Mouse (Mus musculus) forebrain, embryonic 10.5 days (tissue): ENCODE measurements around the gene Lgals2. TPM values are rescaled to one million over a fixed set of nuclear protein-coding genes. Genes with fewer than 3 reads are reported as not detected.
A peak's percentile ranks its signal among the peaks of the same experiment; 100 is the strongest.

ENCODE experiments used
- DNase-seq: peaks from one replicate; pipeline ENCODE4 v3.0.0-alpha.2; 2017; ENCODE audit warnings: low spot score; ENCODE audit errors: extremely low spot score
- H3K27ac ChIP-seq: fragments of 300-500 bp; sonication (generic); 2 replicates; pipeline ENCODE4 v1.5.1; 2016; ENCODE audit warnings: mild to moderate bottlenecking
- H3K27me3 ChIP-seq: fragments of 300-500 bp; sonication (generic); 2 replicates; pipeline ENCODE4 v1.6.1; 2016; ENCODE audit warnings: mild to moderate bottlenecking; ENCODE audit not compliant: poor library complexity, severe bottlenecking
- H3K36me3 ChIP-seq: fragments of 300-500 bp; sonication (generic); replicated peaks from 2 replicates; pipeline ENCODE4 v1.6.1; 2016; ENCODE audit warnings: mild to moderate bottlenecking, moderate library complexity
- H3K4me1 ChIP-seq: fragments of 300-500 bp; sonication (generic); 2 replicates; pipeline ENCODE4 v1.6.1; 2016
- H3K4me3 ChIP-seq: fragments of 300-500 bp; sonication (generic); 2 replicates; pipeline ENCODE4 v1.5.1; 2016; ENCODE audit warnings: mild to moderate bottlenecking, moderate library complexity
- H3K9me3 ChIP-seq: fragments of 300-500 bp; sonication (generic); 2 replicates; pipeline ENCODE4 v1.6.1; 2016; ENCODE audit warnings: mild to moderate bottlenecking, moderate library complexity
- WGBS: fragments of 180-500 bp; shearing (Covaris S2); methylation state at CpG from one replicate; pipeline ENCODE4 v1.1.7; 2016; 5-methylcytosine and 5-hydroxymethylcytosine counted together
- polyA plus RNA-seq: library from polyadenylated mRNA; unstranded; fragments of >200 nt; fragmentation: Nextera tagmentation; extraction: Ambion mirVana; gene quantifications from 2 replicates; pipeline ENCODE4 v1.2.1, GENCODE M21; 2016

Lgals2 gene
- polyA plus RNA-seq, 1 experiment from 2014 or later, result not detected

DNA sequence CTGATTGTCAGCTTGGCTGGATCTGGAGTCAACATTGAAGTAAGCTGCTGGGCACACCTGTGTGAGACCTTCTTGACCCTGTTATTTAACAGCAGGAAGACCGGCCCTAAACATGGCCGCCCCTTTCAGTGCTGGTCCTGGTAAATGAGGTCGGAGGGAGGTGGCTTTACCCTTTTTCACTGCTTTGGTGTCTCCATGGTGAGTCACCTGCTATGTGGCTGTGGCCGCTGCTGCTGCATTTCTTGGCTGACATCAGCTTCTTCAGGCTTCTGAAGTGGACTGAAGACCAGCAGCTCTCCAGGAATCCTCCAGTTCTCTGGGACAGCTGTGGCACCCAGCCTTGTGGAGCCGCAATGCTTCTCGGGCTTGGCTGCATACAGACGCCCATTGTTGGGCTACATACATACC lies 13.5 kb upstream of the Lgals2 start:
- Histone ChIP-seq H3K36me3 (no peaks in the 10 kb centered on the region), H3K27ac (peak overlapping the region; percentile 75), H3K4me3 (no peak overlapping the region), H3K27me3 (no peaks in the 10 kb centered on the region), H3K4me1 (peaks cover 32% of the 10 kb centered on the region), H3K9me3 (no peaks in the 10 kb centered on the region)
- no peak for DNase-seq
- 60% methylated on average over 7 of the region's 7 CpGs for whole genome bisulfite sequencing

DNA sequence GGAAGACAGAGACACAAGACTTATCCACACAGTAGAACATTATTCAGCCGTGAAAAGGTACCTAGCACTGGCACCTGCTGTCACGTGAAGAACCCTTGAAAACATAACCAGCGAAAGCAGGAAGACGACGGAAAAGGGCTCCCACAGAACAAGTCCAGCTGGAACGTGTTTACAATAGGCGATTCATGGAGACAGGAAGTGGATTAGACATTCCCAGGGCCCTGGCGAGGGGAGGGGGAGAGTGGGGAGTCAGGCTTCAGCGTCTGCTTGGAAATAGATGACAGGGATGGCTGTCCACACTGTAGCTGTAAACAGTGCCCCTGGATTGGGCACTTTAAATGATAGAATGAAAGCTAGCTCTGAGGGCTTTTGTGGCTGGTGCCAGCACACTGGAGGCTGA lies 13.1 kb upstream of the Lgals2 start:
- no peaks in the 10 kb centered on the region for H3K9me3 ChIP-seq
- H3K4me1 ChIP-seq, result peaks cover 33% of the 10 kb centered on the region
- H3K4me3 ChIP-seq, result no peak overlapping the region
- 38% methylated on average over 9 of the region's 9 CpGs for WGBS
- no peaks in the 10 kb centered on the region for H3K36me3 ChIP-seq
- peak; percentile 38 for DNase-seq
- no peaks in the 10 kb centered on the region for H3K27me3 ChIP-seq
- peak overlapping the region; percentile 75 for H3K27ac ChIP-seq

GRCm38 (mm10) chr15:78863852-78864253 lies 8.5 kb upstream of the Lgals2 start:
- Histone ChIP-seq H3K4me1 (peaks cover 32% of the 10 kb centered on the region), H3K27me3 (no peaks in the 10 kb centered on the region), H3K27ac (0 out of 2 replicates have a peak overlapping the region, but pooled peaks have one; percentile 51), H3K9me3 (no peaks in the 10 kb centered on the region), H3K4me3 (no peak overlapping the region), H3K36me3 (no peaks in the 10 kb centered on the region)
- no peak for DNase-seq
- 52% methylated on average over 13 of the region's 13 CpGs for WGBS

- Histone ChIP-seq H3K27me3 (no peaks in the 10 kb centered on the region), H3K4me3 (no peak overlapping the region), H3K4me1 (peaks cover 25% of the 10 kb centered on the region), H3K27ac (no peak overlapping the region), H3K36me3 (no peaks in the 10 kb centered on the region), H3K9me3 (no peaks in the 10 kb centered on the region)
- 87% methylated on average over 2 of the region's 2 CpGs for WGBS
- no peak for DNase-seq
Measured at GRCm38 (mm10) chr15:78863154-78863553, 7.8 kb upstream of the Lgals2 start.

GRCm38 (mm10) chr15:78862280-78862679 lies 7.0 kb upstream of the Lgals2 start:
- Histone ChIP-seq H3K27me3 (no peaks in the 10 kb centered on the region), H3K36me3 (no peaks in the 10 kb centered on the region), H3K9me3 (no peaks in the 10 kb centered on the region), H3K27ac (no peak overlapping the region), H3K4me1 (peaks cover 17% of the 10 kb centered on the region), H3K4me3 (no peak overlapping the region)
- WGBS, result 94% methylated on average over 5 of the region's 5 CpGs
- DNase-seq, result no peak

DNA sequence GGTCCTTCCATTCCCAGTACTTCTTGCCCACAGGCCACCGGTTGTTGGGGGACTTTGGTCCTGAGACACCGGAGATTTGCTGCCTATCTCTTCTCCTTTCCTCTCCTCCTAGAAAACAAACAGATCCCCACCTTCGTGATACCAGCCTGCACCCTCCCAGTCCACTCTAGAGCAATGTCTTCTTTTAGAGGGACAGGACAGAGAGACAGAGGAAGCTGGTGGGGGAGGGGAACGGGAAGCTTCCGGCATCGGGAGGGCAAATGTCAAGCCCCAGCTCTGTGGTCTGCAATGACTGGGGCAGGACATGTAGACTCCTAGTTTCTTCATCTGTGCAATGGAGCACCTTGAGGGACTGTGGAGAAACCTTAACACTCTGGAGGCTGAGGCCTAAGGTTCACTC lies 4.4 kb upstream of the Lgals2 start:
- DNase-seq, result no peak
- Histone ChIP-seq H3K4me3 (no peak overlapping the region), H3K27me3 (no peaks in the 10 kb centered on the region), H3K27ac (0 out of 2 replicates have a peak overlapping the region, but pooled peaks have one; percentile 9), H3K36me3 (no peaks in the 10 kb centered on the region), H3K4me1 (peaks cover 17% of the 10 kb centered on the region), H3K9me3 (no peaks in the 10 kb centered on the region)
- WGBS, result 70% methylated on average over 6 of the region's 6 CpGs

DNA sequence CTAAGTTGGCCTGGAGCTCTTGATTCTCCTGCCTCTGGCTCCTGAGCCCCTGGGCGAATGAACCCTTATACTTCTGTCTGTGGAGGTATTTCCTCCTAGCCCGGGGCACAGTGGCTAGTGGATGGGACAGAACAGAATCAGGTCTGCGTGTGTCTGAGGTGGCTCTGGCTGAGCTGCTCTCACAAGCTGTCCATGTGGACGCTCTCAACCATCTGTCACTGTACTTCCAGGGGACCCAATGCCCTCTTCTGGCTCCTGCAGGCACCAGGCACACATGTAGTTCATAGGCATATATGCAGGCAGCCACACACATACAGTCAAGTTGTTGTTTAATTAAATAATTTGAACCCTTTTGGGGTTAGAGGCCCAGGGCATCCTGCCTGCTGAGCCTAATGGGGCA lies 4.0 kb upstream of the Lgals2 start:
- Histone ChIP-seq H3K27me3 (no peaks in the 10 kb centered on the region), H3K27ac (0 out of 2 replicates have a peak overlapping the region, but pooled peaks have one; percentile 9), H3K4me3 (no peak overlapping the region), H3K36me3 (no peaks in the 10 kb centered on the region), H3K4me1 (peaks cover 17% of the 10 kb centered on the region), H3K9me3 (no peaks in the 10 kb centered on the region)
- no peak for DNase-seq
- 82% methylated on average over 4 of the region's 4 CpGs for WGBS

- DNase-seq, result no peak
- Histone ChIP-seq H3K4me3 (no peak overlapping the region), H3K27ac (no peak overlapping the region), H3K9me3 (no peaks in the 10 kb centered on the region), H3K36me3 (no peaks in the 10 kb centered on the region), H3K27me3 (peaks cover 6% of the 10 kb centered on the region; the same call in 1 of the 2 replicates), H3K4me1 (peaks cover 9% of the 10 kb centered on the region; the same call in 1 of the 2 replicates)
- WGBS, result 80% methylated on average over 7 of the region's 7 CpGs
Measured at GRCm38 (mm10) chr15:78857009-78857408, 1.7 kb upstream of the Lgals2 start.

DNA sequence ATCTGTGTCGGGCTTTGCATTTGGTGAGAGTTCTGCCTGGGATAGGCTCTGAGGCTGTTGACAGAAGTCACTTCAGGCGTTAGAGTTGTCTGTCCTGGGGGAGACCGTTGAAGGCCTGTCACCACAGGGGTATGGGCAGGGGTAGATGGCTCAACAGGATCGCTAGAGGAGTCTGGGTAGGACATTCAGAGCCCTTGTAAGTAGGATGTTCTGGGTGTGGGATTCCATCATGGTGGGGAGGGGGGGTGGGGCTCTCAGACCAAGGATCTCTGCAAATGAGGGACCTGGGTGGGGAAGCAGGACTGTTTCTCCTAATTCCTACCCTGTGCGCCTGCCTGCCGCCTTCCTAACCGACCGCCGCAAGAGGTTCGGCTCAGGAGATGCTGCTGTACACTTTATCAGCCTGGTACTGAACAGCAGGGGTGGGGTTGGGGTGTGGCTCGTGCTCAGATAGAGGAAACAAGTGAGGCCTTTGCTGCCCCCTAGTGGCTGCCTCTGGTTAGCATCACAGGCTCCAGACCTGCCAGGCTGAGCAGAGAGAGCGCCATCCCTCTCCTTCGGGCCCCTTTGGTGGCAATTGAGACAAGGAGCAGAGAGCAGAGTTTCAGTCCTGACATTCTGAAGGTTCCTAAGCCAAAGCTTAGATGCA lies 3.7 kb downstream of the Lgals2 start:
- H3K9me3 ChIP-seq, result no peaks in the 10 kb centered on the region

GRCm38 (mm10) chr15:78850944-78851343 lies 4.4 kb downstream of the Lgals2 start:
- Histone ChIP-seq H3K36me3 (no peaks in the 10 kb centered on the region), H3K4me1 (peaks cover 37% of the 10 kb centered on the region), H3K27me3 (peaks cover 45% of the 10 kb centered on the region), H3K27ac (no peak overlapping the region), H3K4me3 (no peak overlapping the region), H3K9me3 (no peaks in the 10 kb centered on the region)
- 78% methylated on average over 6 of the region's 6 CpGs for WGBS
- no peak for DNase-seq

More for the DNA sequence above, 3.7 kb downstream of the Lgals2 start:
- H3K27ac ChIP-seq, result no peak overlapping the region
- H3K36me3 ChIP-seq, result no peaks in the 10 kb centered on the region
- peak overlapping the region; percentile 19 for H3K4me3 ChIP-seq
- WGBS, result 15% methylated on average over 13 of the region's 13 CpGs
- H3K27me3 ChIP-seq, result peaks cover 39% of the 10 kb centered on the region
- DNase-seq, result peak; percentile 91
- peaks cover 33% of the 10 kb centered on the region for H3K4me1 ChIP-seq

- Histone ChIP-seq H3K4me3 (no peak overlapping the region), H3K4me1 (peaks cover 43% of the 10 kb centered on the region), H3K27me3 (peaks cover 52% of the 10 kb centered on the region), H3K9me3 (no peaks in the 10 kb centered on the region), H3K36me3 (no peaks in the 10 kb centered on the region), H3K27ac (no peak overlapping the region)
- DNase-seq, result no peak
- WGBS, result 73% methylated on average over 15 of the region's 15 CpGs
Measured at GRCm38 (mm10) chr15:78850059-78850824, 5.1 kb downstream of the Lgals2 start.

GRCm38 (mm10) chr15:78849485-78849884 lies 5.8 kb downstream of the Lgals2 start:
- 88% methylated on average over 12 of the region's 12 CpGs for WGBS
- Histone ChIP-seq H3K4me3 (no peak overlapping the region), H3K27me3 (peaks cover 60% of the 10 kb centered on the region)

GRCm38 (mm10) chr15:78848467-78848866 lies 6.9 kb downstream of the Lgals2 start:
- 31% methylated on average over 5 of the region's 5 CpGs for WGBS
- H3K4me3 ChIP-seq, result no peak overlapping the region
- peak; percentile 75 for DNase-seq
- H3K27ac ChIP-seq, result no peak overlapping the region
- H3K4me1 ChIP-seq, result peaks cover 61% of the 10 kb centered on the region
- H3K9me3 ChIP-seq, result no peaks in the 10 kb centered on the region
- no peaks in the 10 kb centered on the region for H3K36me3 ChIP-seq
- peaks cover 70% of the 10 kb centered on the region for H3K27me3 ChIP-seq

More at GRCm38 (mm10) chr15:78849485-78849884, 5.8 kb downstream of the Lgals2 start:
- peak overlapping the region; percentile 22; the same call in 1 of the 2 replicates for H3K27ac ChIP-seq
- no peaks in the 10 kb centered on the region for H3K9me3 ChIP-seq
- H3K4me1 ChIP-seq, result peaks cover 51% of the 10 kb centered on the region
- no peak for DNase-seq
- no peaks in the 10 kb centered on the region for H3K36me3 ChIP-seq
